Mouse (Mus musculus) urinary bladder, postnatal 25 days (tissue): ENCODE results near the gene 2210408I21Rik.
"Not testable (repeated sequence)": the region's sequence is repeated elsewhere in the genome, so short reads cannot be mapped to it uniquely, and the experiment has no call there.

Experiments used
- DNase-seq: peaks from one replicate; pipeline ENCODE4 v3.0.0; 2022; ENCODE audit warnings: low spot score

Gene 2210408I21Rik

DNA sequence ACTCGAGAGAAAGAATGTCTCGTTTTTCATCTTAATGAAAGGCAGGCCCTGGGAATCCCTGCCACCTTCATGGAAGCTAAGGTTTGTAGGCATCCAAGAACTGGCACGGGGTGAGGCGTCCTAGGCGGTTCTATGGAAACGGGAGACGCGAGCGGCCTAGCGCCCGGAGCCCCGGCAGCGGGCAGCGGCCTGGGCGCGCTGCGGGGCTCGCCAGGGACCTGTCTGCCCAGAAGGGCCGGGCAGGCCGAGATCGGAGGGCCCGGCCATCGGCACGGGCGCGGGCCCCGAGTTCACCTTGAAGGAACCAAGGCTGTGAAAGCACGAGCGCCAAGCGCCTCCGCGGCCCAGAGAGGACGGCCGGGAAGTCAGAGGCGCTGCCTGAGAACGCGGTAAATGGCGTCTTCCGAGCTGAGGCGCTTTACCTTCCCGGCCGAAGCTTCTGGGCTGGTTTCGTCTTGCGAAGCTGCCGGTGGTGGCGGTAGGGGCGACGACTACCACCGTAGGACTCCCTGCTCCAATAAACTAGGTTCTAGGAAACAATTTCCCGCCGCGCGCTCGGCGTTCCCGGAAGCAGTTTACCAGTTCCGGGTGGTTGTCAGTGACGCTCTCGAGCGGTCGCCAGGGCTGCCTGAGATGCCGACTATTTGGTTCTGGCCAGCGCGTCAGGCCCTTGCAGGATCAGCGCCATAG is at the start of gene 2210408I21Rik, which contains the start of gene Slf1:
2210408I21Rik (plus strand) TSS at position 610 of the 690 bp plus-strand sequence.
Slf1 (minus strand) TSS at position 543 of the 690 bp plus-strand sequence.
- peak; percentile 79 for DNase-seq

DNA sequence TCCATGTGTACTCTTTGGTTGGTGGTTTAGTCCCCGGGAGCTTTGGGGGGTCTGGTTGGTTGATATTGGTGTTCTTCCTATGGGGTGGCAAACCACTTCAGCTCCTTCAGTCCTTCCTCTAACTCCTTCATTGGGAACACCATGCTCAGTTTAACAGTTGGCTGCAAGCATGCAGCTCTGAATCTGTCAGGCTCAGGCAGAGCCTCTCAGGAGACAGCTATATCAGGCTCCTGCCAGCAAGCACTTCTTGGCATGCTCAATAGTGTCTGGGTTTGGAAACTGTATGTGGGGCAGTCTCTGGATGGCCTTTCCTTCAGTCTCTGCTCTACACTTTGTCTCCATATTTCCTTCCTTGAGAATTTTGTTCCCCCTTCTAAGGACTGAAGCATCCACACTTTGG is 42.5 kb upstream of the 2210408I21Rik start:
- not testable (repeated sequence) for DNase-seq

DNA sequence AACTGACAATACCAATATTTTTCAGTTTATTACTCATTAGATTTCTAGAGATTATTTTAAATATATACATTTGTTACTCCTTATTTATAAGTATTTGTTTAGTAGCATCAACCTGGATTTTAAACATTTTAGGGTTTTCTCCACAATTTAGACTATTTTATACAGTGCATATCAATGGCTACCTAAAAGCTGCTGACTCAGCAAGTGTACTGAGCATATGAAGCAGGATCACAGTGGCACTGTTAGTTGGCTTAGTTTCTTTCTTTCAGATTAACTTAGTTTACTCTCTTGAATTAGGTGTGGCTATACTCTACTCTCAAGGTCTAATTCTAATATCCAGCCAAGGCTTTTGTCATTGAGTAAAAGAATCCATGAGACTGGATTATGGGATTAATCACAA is 27.6 kb upstream of the 2210408I21Rik start:
- DNase-seq, result no peak

DNA sequence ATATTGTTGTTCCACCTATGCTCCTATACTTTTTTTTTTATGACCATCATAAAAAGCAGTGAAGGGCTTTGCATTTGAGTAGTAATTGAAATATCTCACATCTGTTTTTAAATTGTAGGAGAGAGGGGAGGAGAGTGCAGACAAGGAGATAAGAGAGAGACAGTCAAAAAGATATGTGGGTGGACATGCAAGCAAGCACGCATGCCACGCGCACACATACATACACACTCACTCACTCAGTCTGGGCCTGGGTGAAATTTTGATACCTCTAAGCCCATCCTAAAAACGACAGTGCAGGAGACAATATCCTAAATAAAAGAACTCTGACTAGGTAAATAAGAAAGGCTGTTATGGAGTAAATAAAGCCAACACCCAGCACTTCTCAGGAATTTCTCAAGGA is 16.6 kb upstream of the 2210408I21Rik start:
- no peak for DNase-seq

DNA sequence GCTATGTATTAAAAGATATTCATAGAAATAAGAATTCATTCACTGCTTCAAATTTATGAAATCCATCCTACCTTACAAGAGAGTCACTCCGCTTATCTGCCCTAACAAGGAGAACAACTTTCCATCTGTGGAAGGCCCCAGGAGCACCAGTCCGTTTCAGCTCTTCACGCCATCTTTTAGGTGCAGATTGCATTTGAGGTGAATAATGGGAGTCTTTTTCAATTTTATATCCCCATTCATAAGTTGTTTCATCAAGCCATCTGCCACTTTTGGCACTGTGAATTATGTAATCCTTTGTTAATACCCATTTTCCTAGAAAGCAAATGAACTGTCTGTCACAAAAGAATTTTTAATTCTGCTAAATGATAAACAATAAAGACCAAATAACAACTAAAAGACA is 10.2 kb upstream of the 2210408I21Rik start:
- no peak for DNase-seq

DNA sequence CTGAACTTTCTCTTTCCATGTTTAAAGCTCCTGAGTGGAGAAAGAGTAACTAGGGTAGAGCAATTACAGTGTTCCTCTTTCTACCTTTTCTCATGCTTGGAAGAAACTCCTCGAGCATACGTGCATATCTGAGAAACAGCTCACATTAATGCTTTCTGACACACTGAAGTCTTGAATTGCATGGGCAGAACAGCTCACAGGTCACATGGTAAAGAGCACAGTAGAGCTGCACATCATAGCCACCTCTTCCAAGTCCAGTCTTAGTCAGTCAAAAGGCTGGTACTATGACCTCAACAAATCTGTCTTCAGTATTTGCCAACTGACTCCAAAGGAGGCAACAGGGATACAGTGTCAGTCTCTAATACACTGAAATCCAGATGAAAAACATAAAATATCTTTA is 7.1 kb upstream of the 2210408I21Rik start:
- no peak for DNase-seq

DNA sequence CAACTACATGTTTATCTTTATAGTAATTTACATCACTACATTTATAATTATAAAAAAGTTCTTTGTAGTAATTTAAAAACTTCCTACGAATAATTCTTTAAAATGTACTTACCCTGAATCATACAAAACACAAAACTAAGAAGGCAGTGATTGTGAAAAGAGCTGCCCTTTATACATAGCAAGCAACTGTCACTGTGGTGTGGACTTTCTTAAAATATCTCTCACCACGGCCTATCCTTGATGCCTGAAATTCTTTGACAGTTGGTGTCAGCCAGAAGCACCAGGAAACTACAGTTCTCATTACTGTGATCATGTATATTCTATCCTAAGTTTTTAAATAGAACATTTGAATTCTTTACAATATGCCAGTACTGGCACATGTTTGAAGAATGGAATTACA is 4.2 kb upstream of the 2210408I21Rik start:
- no peak for DNase-seq

DNA sequence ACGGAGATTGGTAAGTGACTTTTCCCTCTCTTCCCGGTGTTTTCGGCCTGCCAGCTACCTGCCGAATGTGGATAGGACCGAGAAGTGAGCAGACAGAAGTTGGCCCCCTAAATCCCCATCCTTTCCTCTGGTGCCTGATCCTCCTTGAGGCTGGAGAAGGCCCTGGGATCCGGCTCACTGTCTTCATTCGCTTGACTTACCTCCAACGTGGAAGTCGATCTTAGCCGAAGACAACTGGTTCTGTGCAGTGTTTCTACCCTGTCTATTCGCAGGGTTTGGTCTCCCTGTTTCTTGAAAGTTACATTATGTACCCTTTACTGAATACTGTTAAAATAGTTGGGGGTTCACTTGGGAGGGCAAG is 261 bp downstream of the 2210408I21Rik start:
- no peak for DNase-seq

DNA sequence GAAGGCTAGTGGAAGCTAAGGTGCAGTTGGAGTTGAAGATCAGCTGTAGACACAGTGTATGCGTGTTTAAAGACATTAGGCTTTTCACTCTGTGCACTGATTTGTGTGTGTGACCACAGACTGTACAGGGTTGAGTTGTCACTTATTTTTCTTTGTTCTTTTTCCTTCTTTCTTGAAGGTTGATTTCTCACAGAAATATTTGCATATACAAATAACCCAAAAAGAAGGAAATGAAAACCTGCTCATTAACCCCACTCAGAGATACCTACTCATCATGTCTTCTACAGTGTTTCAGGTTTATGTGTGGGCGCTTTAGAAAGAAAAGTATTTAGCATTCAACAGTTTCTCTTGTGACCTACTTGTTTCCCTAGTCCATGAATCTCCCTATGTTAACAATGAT is 5.5 kb downstream of the 2210408I21Rik start:
- no peak for DNase-seq

DNA sequence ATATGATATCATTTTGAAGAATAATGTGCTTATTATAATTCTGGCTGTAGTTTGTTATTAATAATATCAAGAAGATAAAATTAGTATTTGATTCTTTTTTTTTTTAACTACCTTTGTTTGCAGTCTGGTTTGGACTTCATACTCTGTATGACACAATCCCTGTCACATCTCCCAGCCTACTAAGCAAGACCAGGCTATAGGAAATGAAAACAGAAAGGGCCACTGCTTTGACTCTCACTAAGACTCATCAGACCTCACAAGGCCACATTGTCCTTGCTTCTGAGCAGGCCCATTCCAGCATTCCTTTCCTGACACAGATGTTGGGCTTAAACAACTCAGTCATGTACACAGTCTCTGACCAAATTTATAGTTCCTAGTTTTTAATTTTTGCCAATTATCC is 42.6 kb downstream of the 2210408I21Rik start:
- DNase-seq, result no peak

DNA sequence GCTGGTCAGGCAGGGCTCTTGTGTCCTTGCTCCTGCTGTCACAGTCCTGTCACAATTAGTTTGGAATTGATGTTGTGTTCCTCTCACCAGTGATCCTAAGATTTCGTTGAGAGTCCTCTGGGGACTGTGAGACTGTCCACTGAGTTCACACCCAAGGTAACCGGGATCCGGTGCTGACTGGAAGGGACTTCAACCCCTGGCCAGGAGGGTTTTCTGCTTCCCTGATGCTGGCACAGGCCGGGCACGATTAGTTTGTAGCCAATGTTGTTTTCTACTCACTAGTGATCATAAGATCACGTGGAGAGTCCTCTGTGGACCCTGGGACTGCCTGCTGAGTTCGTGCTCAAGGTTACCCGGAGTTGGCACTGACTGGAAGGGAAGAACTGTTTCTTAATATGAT is 55.3 kb downstream of the 2210408I21Rik start:
- DNase-seq, result no peak

DNA sequence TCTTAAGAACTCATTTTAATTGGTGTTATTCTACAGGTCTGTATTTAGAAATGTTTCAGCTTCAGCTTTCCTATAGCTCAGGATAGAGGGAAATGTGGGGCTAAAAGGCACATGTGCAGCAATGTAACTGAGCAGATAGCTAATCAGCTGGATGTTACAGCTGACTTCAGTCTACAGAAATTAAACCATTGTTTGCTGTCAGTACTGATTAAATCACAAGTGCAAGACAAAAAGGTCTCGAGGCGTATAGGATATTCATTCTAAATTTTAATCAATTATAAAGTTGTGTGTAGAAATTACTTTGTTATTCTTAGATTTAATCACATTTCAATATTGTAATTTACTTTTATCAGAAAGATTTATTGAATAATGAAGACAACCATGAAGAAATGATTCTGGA is 56.9 kb downstream of the 2210408I21Rik start:
- no peak for DNase-seq

DNA sequence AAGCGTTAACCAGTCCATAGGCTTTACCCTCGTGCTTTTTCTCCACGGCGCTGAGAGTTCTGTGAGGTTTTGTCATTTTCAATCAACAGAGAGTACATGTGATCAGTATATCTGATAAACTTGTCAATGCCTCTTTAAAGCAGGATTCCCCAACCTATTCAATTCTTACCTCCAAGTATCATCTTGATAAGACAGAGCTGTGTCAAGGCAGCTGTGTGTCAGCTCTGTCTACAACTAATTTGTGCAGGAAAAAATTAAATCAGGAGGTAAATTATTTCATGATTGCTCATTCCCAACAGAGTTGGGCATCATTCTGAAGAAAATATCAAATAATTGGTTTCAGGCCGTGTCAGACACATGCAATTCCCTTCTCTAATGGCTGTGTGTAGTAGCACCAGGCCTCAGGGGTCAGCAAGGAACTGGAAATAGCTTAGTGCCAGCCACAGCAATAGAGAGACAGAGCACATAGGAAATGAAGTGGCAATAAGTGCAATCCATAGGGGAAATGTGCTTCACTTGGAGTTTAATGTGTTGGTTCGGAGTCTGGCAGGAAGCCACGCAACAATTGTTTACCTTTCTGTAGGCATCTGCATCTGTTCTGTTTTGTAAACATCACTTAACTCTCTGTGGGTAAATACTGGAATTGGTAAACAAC is 73.6 kb downstream of the 2210408I21Rik start:
- no peak for DNase-seq

DNA sequence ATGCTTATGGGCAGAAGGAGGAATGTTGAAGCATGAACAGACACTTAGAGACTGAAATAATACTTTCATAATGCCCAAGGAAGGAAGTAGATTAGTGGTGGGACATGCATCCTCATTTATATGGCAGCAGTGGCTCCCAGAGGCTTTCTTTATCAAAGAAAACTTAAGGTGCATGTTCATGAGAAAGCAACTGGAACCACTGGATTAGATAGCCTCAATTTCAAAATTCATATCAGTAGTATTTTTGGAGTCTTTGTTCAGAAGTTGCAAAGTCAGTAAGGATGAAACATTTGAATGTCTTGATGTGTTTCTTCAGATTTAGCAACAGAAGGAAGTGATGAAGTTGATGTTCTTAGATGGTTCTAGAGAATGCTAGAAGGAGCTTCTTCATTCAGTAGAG is 77.9 kb downstream of the 2210408I21Rik start:
- no peak for DNase-seq

DNA sequence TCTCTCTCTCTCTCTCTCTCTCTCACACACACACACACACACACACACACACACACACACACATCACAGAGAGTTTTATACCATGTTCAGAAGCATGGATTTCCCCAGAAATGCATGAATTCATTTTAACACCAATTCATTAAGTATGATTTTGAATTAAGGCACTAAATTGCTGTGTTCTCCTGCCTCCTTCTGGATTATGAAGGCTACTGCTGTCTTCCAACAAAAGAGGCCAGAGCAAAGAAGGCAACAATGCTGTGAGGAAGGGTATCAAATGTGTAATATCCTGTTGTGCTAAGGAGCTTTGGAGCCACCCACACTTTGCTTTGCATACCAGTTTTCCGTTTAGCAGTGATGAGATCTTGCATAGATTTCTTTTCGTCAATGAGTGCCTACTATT is 80.1 kb downstream of the 2210408I21Rik start:
- no peak for DNase-seq

DNA sequence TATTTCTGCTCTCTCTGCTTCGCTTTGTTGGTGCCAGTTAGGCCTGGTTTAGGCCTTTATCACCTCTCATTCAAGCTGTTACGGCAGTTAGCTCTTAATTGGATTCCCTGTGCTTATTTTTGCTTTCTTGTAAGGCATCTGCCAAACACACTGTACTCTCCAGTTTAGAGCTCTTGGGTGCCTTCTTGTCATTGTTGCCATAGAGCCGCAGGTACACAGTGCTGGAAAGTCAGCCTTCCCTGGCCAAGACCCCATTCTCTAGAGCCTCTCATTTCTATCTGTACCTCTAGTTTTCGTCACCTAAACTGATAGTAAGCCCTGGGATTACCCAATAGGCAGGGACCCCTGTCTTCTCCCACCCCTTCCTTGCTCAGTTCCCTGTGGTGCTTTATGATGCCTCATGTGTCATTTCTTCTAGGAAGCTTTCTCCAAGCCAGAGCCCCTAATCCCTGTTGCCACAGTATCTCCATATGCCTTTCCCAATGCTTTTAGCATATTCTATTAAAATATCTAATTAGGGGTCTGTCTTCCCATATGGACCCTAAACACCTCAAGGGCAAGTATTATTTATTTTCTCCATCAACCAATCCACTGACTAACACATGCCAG is 82.4 kb downstream of the 2210408I21Rik start:
- DNase-seq, result no peak

DNA sequence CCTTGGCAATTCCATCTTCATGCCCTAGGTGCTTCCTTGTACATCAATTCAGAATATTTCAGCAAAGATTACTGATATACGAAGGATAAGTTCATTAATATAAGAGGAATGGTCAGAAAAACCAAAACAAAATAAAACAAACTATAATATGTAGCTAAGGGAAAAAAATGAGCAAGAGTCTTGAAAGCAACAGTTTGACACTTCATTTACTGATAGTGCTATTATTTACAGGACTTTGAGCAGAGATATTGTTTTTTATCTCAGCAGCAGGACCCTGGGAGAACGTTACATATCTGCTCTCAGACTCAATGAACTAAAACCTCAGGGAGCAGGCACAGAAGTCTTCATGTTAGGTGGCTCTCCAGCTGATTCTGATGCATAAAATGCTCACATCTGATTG is 85.7 kb downstream of the 2210408I21Rik start:
- no peak for DNase-seq

DNA sequence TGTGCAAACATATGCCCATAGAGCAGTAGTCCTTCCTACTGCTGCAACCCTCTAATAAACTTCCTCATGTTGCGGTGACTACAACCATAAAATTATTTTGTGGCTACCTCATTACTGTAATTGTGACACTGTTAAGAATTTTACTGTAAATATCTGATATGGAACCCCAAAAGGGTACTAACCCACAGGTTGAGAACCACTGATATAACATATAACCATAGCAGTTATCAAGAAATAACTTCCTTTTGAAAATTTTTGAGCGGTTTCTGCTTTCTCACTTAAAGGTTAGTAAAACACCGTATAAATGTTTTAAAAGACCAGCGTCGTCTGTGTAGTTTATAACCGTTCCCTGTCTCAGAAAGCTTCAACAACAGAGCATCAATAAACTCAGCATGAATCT is 121.2 kb downstream of the 2210408I21Rik start:
- DNase-seq, result no peak

DNA sequence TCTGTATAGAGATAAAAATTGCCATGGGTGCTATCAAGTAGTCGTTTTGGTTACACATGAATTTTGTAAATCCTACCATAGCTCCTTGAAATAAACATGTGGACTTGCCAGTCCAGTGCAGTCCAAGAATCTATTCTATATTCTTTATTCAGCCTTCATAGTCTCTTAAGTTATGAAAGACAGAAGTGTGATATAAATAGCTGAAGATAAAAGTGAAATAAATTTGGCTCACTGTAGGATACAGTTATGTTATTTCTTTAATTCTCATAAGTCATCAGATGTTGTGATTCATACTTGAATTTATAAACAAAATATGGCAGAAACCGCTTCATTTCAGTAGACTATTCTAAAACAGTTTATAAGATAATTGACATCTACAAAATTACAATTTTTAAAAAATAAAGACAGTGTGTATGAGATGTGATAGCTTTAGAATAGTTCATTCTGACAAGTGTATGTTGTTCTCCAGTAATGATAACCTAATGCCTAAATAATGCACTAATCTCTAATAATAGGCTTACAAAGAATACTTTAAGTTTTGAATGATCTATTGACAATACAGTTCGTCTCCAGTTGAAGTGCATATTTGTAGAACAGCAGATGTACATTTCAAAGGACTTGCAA is 127.5 kb downstream of the 2210408I21Rik start:
- no peak for DNase-seq

DNA sequence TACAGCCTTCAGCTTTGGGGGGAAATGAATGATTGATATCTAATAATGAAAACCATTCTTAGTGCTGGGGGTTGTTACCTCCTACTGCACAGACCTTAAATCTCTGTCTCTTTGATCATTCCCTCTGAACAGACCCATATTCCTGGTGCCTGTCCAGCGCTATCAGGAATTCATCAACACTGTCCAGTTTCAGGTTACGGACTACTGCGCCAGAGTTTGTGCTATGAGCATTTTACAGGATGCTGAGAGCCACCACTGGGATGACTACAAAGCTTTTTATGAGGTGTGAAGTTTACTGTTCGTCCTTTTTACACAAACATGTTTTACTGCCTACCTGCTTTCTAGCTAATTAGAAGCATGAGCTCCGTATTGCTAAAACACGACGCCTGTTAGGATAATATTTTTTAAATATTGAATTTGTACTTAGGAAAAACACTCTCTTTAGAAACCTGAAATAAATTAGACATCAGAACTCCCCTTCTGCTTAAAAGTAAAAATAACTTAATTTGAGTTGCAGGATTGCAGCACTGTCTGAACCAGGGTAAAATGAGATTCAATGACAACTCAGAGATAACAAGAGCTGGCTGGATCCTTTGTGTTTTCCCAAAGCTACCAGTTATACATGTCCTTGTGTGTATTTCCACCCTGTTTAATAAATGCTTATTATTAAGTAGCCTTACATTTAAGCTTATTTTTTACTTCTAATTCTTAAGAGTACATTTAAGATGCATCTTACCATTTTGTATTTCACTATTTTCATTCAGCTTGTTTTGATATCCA is 128.2 kb downstream of the 2210408I21Rik start:
- DNase-seq, result no peak

DNA sequence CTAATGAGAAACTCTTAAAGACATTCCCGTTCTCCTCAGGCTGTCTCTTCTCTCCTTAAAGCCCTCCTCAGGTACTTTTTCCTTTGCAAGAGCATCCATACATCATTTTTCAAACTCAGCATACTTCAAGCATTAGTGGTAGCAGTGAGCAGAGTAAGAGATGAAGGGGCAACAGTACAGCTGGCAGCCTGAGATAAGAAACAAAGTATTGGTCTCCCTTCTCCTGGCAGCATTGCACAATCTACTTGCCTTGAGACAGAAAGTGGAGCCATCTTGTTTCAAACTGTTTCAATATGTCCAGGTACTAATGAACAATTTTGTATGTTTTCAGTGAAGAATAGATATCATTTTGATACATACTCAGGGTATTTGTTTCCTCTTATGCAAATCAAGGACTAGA is 129.1 kb downstream of the 2210408I21Rik start:
- no peak for DNase-seq

DNA sequence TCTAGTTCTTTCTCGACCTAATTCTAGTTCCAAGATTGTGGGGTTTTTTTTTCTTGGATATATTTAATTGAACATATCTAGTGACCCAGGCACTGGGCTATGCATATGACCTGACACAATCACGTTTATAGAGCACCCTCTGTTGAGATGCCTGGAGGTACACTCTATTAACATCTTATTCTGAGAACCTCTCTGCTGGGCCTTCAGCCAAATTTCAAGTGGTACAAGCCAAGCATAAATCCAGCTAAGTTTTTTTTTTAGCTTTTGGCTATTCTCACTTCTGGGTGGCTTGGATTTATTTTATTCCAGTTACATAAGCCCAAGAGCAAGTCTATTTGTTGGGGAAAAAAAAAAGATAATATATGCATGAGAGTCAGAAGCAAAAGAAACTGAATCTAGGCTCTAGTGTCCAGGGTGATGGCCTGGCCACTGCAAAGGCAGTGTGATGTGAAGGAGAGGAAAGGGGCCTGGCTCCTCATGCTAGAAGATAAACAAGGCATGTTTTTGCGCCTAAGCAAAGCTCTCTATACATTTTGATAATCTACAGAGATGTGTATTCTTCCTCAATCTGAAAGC is 139.9 kb downstream of the 2210408I21Rik start:
- no peak for DNase-seq
